Mouse (Mus musculus): ENCODE data around the gene Fh1.

The Fh1 gene

DNA sequence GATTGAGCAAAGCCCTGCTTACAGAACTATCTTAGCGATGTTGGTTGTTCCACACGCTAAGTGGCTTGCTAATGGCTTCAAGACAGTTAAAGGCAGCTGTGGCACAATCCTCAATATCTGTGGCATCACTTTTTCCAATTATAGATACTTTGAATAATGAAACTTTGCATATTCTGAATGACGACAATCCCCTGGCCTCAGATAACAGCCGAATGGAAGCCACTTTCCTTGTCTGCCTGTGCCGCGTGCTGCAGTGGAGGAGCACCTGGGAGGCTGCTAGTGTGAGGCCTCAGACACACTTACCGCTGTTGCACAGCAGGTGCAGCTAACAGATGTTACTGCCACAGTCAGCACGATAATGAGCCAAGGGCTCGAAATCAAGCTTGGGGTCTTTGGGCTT lies 10.4 kb downstream of the Fh1 start:
- DNase-seq = no peak

DNA sequence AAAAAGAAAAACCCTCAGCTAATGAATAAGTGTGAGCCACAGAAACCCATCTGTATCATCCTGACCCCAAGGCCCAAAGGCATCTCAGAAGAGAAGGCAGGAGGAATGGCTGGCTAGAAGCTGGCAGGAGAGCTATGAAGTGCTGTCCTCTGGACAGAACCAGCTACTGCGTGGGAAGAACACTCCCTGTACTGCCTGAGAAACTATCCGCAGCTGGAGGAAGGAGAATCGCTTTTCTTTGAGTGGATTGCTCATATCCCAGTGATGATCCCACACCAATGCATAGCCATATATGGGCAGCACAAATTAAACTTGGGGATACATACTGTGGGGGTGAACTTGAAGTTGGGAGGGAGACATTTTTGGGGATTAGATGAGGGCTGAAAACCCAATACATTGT lies 16.7 kb downstream of the Fh1 start:
- DNase-seq = no peak

DNA sequence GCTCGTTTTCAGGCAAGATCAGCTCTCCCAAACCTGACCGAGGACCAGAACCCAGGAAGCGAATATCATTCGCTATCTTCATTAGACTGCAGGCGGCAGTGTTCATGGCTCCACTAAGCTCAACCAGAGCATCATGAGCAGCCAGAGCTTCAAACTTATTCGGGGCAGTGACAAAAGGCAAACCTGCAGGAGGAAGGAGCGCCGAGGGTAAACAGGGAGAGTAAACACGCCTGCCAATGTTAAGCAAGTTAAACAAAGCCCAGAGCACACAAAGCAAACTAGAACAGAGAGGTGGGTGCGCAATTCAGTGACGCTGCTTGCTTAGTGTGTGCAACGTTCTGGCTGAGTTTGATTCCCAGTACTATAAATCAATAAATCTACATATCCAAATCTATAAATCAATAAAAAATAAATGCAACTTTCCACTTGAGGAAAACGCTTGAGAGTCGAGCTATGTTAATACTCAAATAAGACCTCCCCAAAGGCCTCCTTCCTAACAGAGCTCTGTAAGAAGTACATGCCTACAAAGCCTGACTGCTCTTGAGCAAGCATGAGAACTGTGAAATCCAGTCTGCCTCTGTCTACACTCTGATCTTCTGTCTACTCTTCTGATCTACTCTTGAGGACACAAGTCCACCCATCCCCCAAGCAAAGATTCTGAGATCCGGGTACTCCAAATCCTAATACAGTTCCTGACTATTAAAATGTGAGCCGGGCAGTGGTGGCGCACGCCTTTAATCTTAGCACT lies 17.4 kb downstream of the Fh1 start:
- no peak for DNase-seq

DNA sequence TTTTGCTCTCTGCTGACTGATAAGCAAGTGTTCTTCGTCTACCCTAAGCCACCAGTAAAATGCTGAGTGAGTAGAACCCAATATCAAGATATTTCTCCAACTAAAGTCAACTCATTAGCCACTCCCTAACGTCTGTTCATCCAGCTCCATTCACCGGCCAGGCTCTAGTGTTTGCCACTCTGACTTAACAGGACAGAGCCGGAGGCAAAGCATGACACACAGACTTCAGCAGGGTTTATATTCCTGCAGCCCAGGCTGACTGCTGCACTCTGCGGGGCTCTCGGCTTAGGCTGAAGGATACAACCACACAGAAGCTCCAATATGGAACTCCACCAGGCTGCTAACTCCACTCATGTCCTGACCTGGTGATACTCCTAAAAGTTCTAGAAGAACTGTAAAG lies 18.1 kb downstream of the Fh1 start:
- DNase-seq = no peak

DNA sequence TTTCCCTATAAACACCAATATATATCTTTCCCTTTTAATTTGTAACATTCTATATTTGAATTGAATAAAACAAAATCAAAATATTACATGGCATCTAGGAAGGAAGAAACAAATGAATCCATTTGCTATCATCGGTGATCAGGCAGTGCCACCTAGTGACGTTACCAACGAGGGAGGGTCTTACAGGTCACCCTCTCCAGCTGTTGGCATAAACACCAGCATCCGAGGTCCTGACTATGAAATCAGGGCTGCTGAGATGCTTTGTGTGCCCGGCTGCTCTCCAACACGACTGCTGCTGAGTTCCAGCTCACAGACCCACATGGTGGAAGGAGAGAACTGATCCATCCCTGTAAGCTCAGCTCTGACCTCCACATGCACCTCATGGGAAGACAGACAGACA lies 22.0 kb downstream of the Fh1 start:
- DNase-seq = no peak

DNA sequence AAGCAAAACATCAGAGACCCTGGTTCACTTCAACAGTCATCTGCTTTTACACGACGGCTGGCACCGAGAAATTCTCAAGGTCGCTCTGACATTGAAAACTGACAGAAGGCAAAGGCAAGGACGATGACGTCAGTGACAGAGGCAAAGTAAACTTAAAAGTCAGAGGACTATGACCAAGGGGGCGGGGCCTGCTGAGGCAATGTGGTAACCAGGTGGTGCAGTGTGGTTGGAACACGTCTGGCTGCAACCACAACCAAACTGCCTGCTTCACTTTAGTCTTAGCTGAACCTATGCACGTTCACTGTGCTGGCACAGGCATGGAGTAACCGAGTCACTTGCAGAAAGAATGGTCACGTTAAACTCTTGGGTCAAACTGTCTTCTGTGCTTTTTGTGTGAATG lies 23.2 kb downstream of the Fh1 start:
- DNase-seq = no peak

DNA sequence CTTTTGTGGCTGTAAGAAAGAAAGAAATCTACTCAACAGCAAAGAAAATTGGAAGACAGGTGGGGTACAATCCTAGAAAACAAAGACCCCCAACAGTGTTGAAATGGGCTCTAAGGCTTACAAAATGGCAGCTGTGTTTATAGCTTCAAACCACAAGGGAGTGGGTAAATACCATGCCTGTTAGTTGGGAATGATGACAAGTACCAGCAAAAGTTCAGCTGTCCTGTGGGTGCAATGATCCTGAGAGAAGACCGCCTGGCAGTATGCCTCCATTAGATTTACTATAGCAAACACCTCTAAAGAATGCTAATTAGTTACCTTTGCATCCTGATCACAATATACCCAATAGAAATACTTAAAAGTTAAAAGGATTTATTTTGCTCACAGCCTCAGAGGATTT lies 32.6 kb downstream of the Fh1 start:
- no peak for DNase-seq

DNA sequence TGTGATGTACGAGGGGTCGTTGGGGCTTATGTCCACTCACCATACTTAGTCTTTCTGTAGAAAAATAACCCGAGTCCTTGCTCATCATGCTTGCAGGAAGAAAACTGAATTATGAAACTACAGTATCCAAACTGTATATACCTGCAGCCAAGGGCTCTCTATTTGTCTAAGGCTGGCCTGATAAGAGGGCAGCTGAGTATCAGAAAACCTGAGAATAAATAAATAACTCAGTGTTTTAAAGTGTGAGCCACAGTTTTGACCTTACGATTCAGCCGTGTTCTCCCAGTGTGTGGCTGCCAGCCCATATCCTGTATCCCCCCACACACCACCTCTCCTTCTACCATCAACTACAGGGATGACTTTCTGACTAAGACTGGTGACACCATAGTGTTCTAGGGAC lies 38.8 kb downstream of the Fh1 start:
- DNase-seq = no peak

DNA sequence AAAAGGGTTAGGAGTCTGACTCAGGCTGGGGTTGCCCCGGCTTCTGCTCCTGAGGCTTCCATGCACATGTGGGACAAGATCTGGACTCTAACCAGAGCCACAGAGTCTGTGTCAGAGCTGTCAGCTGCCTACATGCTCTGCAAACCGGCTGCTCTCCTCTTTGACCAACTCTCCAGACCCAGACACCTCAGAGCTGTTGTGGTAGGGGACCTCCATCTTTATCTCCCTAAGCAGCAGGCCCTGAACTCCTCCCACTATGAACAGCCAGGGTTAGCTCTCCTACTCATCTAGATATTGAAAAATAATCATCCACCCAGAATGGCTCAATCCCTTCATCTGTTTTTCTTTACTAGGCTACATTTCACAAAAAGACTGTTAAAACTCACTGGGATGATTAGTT lies 40.2 kb downstream of the Fh1 start:
- no peak for DNase-seq

DNA sequence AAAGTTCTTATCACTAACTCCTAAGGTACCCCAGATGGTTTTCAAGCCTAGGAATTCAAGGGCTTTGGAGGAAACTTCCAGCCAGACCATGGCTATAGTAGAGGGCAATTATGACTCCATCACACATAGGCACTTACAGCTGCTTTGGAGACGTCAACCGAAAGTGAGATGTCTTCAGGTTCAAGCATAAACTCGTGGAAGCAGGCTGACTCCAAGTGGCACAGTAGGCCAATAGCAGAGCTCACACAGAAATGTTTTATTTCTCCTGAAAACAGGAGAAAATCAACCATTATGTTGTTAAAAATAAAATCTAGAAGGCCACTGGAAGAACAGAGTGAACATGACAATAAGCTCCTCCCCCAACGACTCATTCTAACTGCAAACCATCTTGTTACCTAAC lies 42.6 kb downstream of the Fh1 start:
- DNase-seq = no peak

DNA sequence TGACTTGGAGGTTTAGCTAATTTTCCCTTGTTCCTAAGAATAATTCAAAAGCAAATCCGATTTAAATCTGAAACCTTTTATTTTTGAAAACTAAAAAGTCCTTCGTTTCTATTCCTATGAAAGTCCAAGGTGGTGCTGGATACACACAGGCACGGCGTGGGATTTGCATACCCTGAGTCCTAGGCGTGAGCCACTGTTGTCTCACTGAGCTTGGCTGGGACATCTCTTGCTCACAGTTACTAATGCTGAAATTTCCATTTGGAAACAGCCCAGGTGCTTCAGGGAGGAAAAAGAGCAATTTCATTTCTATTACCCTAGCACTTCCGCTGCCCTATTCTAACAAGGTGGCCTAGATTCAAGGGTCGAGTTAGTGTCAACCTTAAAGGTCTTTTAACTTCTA lies 45.1 kb downstream of the Fh1 start:
- DNase-seq = peak; percentile 15

DNA sequence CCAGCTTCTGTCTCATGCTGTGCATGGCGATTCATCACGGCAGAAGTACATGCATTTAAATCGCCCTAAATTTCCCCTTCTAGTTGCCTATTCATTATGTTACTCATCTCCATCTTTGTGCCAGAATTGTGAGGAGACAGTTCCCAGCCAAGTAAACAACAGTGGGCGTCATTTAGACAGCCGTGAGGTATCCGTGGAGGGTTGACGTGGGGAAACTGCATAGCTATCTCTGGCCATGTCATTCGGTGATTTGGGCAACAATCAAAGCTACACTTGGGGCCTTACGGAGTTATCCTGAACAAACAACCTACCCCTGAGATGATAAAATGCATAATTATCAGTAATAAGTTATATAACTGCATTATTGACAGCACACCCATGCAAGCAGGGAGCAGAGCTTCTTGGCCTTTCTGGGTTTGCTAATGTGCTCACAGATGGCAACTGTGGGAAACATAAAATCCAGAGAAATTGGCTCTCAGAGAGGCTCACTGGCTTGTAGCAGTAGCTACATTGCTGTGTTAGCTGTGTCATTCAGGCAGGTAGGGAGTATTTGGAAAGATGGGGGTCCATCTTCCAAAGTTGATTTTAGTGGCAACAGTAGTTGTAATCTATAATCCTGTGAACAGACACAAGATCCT lies 45.7 kb downstream of the Fh1 start:
- DNase-seq = peak; percentile 27

DNA sequence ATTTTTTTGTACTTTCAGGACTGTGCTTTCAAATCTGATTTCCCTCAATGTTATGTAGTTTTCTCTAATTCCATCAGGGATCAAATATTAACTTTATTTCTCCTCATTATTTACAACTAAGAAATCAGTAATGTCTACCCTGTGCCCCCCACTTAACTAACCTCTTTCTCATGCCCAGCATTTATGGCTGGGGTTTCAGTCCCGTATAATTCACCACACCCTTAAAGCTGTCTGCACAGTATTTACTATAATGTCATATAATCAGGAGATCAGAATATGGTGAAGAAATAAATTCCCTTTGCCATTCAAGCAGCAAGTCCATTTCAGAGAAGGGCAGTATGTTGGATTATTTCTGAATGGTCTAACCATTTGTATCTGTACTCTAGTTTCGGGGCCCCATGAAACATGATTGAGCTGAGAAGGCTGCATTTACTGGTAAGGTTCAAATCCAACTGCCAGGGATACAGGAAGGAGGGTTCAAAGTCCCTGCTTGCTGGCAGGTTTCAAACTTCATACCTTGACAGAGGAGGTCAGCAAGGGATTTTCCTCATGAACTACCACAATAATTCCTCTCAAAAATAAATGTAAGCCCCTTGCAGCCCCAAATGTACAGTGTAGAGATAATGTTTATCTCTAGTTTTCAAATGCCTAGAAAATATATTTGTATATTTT lies 46.9 kb downstream of the Fh1 start:
- no peak for DNase-seq

DNA sequence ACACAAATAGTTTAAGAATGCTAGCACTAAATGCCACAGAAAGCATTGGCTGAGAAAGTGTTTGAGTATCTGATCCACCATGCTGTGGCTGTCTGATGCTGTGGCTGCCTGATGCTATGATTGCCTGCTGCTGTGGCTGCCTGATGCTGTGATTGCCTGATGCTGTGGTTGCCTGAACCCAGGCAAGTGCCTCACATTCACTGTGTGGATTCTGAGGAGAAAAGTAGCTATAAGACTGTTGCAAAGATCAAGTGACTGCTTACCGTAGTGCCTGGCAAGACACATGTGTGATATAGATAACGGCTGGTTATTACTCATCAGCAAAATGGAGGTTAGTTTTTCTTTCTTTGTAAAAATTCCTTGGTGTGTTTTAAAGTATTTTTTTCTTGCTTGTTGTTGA lies 51.3 kb downstream of the Fh1 start:
- no peak for DNase-seq

DNA sequence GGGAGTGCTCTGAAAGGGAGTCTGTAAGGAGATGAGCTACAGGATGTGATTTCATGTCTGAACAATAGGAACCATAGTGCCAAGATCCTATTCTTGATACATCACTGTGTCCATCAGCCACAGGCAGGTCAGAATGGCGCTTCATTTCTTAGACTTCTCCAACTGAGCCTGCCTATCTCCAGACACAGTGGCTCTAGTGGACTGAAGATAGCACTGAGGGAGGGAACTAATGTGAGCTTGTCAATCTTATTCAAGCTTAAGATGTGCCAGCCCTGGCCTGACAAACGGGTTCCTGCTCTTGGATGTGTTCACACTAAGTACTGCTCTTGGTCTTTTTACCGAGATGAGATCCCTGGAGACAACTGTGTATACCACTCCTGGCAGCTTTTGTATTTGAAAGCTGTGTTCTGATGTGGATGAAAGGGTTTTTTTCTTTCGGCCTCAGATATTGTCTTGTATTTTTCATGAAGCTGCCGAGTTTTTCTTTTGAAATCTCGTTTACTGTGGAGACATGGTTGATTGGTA lies 59.8 kb downstream of the Fh1 start:
- no peak for DNase-seq

DNA sequence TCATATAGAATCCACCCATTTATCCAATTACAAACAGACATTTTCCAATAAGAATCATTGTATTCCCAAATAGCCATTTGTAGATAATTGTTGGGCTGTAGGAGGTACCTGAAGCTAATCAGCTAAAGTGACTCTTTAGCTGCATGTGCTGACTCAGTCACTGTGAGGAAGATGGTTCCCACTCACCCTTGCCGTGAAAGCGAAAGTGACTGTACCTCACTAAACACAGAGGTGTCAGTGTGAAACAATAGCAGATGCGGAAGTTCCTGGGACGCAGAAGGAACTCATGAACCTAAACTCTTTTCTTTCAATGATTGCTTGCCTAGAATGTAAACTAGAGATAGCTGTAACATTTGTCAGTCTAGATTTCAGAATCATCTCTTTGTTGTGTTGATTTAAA lies 61.1 kb downstream of the Fh1 start:
- DNase-seq = no peak

DNA sequence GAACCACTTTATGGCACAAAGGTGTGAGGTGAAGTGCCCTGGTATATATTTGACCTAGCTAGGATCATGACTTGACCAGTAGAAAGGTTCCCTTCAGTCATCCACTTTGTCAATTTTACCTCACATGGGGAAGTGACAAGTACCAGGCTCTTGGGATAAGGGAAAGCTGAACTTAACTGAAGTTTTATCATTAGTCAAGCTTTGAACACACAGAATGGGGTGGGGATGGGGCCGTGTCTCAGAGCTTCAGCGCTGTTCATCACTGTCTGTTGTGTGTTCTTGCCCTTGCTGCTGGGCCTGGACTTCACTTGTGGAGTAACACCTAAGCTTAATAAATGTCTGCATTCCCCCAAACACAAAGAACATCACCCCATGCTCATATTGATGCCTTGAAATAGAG lies 63.1 kb downstream of the Fh1 start:
- DNase-seq = no peak

DNA sequence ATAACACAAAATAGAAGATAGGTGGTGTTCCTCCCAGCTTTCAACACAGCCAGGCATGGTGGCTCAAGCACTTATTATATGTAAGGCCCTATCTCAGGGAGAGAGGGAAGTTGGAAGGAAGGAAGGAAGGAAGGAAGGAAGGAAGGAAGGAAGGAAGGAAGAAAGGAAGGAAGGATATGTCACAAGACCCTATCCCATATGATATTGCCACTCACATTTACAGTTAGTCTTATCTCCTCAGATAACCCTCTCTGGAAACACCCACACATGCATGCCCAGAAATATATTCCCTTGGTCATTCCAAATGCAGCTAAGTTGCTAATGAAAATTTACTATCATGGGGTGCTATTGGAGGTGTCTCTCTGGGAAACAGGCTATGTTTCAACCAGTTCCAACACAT lies 63.6 kb downstream of the Fh1 start:
- DNase-seq = no peak

DNA sequence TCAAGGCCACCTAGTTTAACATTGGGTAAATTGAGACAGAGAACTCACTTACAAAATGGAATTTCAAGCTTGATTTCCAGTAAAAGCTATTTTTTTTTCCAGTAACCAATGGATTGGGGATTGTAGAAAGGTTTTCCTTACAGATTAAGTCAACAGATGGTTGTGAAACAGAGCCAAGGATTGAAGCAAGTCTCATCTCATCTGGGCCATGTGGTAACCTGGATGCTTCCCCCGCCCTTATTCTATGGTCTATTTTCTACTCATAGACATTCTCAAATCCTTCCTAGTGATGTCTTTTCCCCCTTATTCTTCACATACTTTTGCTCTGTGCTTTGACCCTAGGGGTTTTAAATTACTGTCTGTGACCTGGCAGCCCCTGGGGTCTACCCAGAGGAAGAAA lies 70.8 kb downstream of the Fh1 start:
- DNase-seq = no peak

DNA sequence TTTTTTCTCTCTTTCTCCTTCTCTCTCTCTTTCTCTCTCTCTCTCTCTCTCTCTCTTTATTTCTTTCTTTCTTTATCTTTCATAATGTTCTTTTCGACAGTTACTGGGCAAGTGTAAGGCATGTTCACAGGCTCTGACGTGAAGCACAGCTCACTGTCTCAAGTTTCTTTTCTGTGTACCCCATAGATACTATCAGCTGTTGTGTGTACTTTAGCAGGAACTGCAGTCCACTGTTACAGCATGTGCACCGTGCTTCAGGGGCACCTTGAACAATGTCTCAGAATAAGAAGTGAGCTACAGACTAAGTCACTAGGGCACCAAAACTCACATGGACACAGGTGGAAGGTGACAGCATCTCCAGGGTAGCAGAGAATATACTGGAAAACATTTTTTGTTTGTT lies 73.0 kb downstream of the Fh1 start:
- DNase-seq = no peak

DNA sequence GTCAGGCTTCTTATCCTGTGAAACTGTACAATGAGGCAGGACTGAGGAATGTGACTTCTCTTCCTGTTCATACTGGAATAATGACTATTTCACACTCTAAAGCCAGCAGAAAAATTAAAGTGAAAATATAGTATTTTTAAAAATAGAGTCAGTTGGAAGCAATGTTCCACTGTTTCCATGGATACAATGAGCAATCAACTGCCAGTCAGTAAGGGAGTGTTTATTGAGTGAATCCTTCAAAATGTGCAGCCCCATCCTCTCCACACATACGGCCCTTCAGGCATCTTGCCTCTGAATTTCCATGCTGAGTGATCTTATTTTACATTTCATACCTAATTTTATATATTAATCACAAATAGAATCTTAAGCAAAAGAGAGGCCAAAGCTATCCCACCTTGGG lies 74.8 kb downstream of the Fh1 start:
- DNase-seq = no peak

Data from right cerebral cortex, postnatal 25 days (tissue).